Mouse (Mus musculus) embryonic fibroblast, embryonic 13.5 days (primary cell): Measurements from ENCODE around the gene Brwd1. TPM values are rescaled to one million over a fixed set of nuclear protein-coding genes. Genes with fewer than 3 reads are reported as not detected.

Source experiments
- H3K27ac ChIP-seq: 2 replicates; pipeline ENCODE4 v1.5.1; 2012; ENCODE audit warnings: low read length, control low read depth, inconsistent platforms; ENCODE audit not compliant: insufficient read depth
- H3K4me1 ChIP-seq: 2 replicates; pipeline ENCODE4 v1.6.1; 2011; ENCODE audit warnings: low read length; ENCODE audit not compliant: control insufficient read depth, insufficient read depth
- H3K4me3 ChIP-seq: 2 replicates; pipeline ENCODE4 v1.5.1; 2011; ENCODE audit warnings: mild to moderate bottlenecking, control low read depth, low read length; ENCODE audit not compliant: insufficient read depth
- CTCF ChIP-seq: IDR thresholded peaks from 2 replicates; pipeline ENCODE4 v1.5.1; 2011; ENCODE audit warnings: mild to moderate bottlenecking, control low read depth, low read length, moderate library complexity, borderline replicate concordance; ENCODE audit not compliant: insufficient read depth
- POLR2A ChIP-seq: IDR thresholded peaks from 2 replicates; pipeline ENCODE4 v1.6.1; 2011; ENCODE audit warnings: low read depth, mild to moderate bottlenecking, control low read depth, low read length, moderate library complexity
- polyA plus RNA-seq: library from polyadenylated mRNA; stranded (reverse); fragments of >200 nt; gene quantifications from 2 replicates; pipeline ENCODE4 v1.2.4, GENCODE M21; 2011; ENCODE audit warnings: low read depth; ENCODE audit not compliant: missing spikeins, insufficient read length

Gene Brwd1
- polyA plus RNA-seq, result 79.1 and 122 TPM in 2 replicates

DNA sequence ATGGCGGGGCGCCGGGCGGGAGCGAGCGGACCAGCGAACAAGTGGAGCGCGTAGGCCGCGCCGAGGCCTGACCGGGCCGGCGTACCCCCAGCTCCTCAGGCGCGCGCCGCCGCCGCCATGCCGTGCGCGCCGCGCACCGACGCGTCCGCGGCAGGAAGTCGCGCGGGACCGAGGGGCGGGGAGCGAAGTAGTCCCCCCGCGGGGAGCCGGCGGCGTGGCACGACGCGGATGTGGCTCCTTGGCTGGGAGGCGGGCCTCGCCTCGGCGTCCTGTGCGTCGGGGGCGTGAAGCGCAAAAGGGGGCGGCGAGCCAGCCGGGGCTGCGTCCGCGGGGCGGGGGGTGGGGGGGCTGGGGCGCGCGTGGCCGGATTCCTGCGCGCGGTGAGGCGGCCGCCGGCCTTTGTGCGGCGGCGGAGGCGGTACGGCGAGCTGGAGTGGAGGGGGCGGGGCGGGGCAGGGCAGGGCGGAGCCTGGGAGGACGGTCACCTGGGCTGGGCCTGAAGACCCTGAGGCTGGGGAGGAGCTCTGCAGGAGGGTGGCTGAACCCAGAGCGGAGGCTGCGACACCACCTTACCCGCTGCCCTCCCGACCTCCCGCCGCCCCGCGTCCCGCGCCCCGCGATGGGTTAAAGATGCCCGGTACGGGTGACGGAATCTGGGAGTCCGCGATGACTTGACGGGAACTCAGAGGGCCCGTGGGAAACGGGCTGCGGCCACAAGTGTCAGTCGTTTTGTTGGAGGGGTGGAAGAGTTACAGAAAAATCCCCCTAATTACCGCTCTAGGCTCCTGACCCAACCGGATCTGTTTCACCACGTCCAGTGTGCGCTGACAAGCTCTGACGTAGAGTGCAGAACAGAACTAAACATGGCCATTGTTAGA, at the start of gene Brwd1:
Gene Brwd1, minus strand, starts transcription at position 226 of the 878 bp plus-strand sequence.
- no peak for TF ChIP-seq CTCF
- peak; percentile 75 for TF ChIP-seq POLR2A
- peak within 1 kb of the TSS; percentile 97 for H3K27ac ChIP-seq
- H3K4me1 ChIP-seq, result 0 out of 2 replicates have a peak, but pooled peaks cover 2% of the 10 kb centered on the region
- H3K4me3 ChIP-seq, result peak within 1 kb of the TSS; percentile 80

DNA sequence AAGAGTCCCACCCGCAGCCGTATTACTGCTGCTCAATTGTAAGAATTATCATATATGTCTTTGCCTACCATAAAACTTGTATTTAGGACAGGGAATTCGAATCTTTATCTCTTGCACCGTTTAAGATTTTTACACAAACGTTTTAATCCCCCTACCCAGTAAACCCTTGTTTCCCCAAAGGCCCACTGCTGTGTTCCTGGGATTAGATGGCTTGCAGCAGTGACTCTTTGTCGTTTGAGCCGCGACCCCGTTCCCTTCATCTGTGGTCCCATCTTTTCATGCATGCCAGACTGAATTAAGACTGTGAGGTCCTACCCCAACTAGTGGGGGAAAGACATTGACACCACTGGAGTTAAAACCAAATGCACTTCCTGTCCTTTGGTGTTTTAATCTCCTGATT, 46.1 kb upstream of the Brwd1 start:
- H3K4me1 ChIP-seq, result peaks cover 8% of the 10 kb centered on the region; the same call in 1 of the 2 replicates
- peak overlapping the region; percentile 38; the same call in 1 of the 2 replicates for H3K27ac ChIP-seq
- TF ChIP-seq CTCF (no peak), POLR2A (no peak)
- peak overlapping the region; percentile 51 for H3K4me3 ChIP-seq

DNA sequence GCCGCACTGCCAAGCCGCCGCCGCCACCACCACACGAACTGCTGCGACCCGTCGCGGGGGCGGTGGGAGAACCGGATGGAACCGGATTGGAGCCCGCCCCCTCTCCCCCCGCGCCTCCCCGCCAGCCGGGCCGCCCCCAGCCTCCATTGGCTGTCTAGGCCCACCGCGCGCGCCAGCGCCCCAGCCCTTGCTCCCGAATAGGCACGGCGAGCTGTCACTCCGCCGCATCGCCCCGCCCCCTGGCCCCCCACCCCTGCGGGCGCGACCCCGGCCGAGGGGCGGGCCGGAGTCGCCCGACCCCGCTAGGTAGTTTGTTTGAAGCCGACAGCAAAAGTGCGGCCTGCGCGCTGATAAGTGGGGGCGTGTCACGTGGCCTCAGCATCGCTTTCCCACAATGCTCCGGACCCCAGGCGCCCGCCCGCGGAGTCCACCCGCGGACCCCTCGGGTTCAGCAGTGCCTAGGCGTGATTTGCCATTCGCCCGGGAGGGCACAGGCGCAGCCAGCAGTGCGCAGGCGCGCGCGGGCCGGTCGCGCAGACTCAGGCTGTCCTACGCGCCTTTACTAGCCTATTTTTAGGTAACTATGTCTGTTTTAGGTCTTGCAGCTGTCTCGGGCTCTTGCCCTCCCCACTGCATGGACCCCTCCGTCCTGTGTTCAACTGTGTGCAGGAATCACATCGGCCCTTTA, 45.5 kb upstream of the Brwd1 start, which contains the start of gene Hmgn1:
Gene Hmgn1, minus strand, starts transcription at position 73 of the 688 bp plus-strand sequence.
- Histone ChIP-seq H3K27ac (peak within 1 kb of the TSS; percentile 81), H3K4me3 (peak within 1 kb of the TSS; percentile 90), H3K4me1 (peaks cover 8% of the 10 kb centered on the region; the same call in 1 of the 2 replicates)
- peak; percentile 96 for TF ChIP-seq POLR2A
- no peak for TF ChIP-seq CTCF

DNA sequence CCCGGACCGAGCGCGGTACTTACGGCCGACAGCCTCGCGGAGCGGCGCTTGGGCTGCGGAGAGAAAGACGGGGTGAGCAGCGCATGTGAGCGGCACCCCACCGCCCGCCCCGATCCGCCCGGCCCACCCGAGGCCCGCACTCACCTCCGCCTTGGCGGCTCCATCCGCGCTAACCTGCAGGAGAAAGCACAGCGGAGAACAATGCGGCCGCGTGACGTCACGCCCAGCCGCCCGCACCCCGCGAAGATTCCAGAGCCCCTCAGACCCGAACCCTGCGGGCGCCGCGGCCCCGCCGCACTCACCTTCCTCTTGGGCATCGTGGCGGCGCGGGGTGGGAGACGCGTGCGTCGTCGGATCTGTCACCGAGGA, 44.9 kb upstream of the Brwd1 start:
- TF ChIP-seq POLR2A (no peak; the same call in 1 of the 2 replicates), CTCF (no peak)
- Histone ChIP-seq H3K4me3 (peak overlapping the region; percentile 90), H3K4me1 (peaks cover 8% of the 10 kb centered on the region; the same call in 1 of the 2 replicates), H3K27ac (peak overlapping the region; percentile 81)

DNA sequence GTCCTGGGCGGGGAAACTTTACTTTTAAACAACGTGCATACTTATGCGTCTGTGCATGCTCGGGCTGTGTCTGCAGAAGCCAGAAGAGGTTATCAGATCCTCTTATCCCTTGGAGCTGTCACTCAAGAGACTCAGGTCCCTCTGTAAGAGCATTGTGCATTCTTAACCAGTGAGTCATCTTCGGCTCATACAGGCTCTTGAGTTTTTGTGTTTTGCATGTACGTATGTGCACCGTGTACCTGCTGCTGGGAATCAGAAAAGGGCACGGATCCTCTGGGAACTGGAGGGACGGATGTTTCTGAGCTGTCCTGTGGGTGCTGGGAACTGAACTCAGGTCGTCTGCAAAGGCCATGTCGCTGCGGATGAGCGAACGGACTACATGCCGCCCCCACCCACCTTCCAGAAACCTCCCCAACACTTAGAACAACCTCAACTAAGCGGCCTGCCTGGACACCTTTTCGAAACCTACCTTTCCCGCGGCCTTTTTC, 44.4 kb upstream of the Brwd1 start:
- TF ChIP-seq CTCF (no peak), POLR2A (no peak)
- peak overlapping the region; percentile 81 for H3K27ac ChIP-seq
- peak overlapping the region; percentile 90 for H3K4me3 ChIP-seq
- H3K4me1 ChIP-seq, result peaks cover 8% of the 10 kb centered on the region; the same call in 1 of the 2 replicates

DNA sequence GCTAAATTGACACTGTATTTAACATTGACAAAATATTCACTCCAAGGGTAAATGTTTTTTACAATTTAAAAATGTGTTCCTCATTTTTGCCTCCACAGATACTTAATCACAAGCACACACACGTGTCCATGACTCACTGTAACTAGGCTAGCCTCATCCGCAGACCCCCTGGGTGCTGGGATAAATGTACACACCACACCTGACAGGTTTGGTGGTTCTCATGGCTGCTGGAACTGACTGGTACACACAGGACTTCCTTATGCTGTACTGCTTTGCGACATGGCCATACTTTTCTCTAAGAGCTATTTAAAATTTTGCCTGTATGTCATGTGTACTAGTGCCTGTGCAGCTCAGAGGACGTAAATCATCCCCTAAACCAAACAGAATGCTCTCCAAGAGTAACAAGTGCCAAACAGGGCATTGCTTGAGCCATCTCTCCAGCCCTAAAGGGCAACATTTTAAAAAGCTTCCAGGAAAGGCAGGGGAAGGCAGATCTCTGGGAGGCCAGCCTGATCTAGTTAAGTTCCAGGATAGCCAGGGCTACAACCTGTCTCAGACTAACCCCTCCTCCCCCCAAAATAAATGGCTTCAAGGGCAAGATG, 37.8 kb upstream of the Brwd1 start:
- H3K4me1 ChIP-seq, result no peaks in the 10 kb centered on the region
- H3K27ac ChIP-seq, result no peak overlapping the region
- no peak overlapping the region for H3K4me3 ChIP-seq
- TF ChIP-seq CTCF (no peak), POLR2A (no peak; the same call in 1 of the 2 replicates)

DNA sequence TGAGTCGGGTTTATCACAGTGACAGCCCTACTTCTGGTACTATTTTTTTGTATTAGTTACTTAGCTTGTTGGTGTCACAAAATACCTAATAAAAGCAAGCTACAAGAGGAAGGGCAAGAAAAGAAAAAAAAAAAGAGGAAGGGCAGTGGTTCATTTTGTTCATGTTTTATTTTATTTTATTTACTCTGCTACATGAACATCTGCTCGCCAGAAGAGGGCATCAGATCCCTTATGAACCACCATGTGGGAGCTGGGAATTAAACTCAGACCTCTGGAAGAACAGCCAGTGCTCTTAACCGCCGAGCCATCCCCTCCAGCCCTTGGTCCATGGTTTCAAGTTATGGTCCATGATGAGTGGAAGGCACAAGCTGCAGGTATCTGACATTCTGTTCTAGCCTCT, 32.4 kb upstream of the Brwd1 start:
- Histone ChIP-seq H3K4me3 (no peak overlapping the region), H3K4me1 (no peaks in the 10 kb centered on the region)
- no peak for TF ChIP-seq POLR2A
- TF ChIP-seq CTCF, result no peak

DNA sequence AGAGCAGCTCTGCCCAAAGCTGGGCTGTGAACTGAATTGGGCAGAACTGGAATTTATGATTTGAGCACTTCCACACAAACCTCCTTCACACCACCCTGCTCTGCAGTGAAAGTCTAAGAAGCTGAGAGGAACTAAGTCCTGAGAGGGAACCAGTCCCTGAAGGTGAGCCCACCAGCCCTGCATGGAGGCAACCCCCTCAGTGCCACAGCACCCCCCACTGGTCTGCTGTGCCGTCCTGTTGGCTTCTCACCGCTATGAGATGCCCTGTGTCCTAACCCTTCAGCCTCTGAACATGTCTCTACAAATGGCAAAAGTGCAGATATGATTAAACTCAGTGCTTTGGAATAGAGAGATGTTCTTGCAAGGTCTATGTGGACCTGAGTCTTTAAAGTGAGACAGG, 30.4 kb upstream of the Brwd1 start:
- no peak for TF ChIP-seq POLR2A
- no peak for TF ChIP-seq CTCF
- no peaks in the 10 kb centered on the region for H3K4me1 ChIP-seq
- H3K4me3 ChIP-seq, result no peak overlapping the region
- H3K27ac ChIP-seq, result no peak overlapping the region

More for the DNA sequence above, 32.4 kb upstream of the Brwd1 start:
- H3K27ac ChIP-seq, result peak overlapping the region; percentile 62

DNA sequence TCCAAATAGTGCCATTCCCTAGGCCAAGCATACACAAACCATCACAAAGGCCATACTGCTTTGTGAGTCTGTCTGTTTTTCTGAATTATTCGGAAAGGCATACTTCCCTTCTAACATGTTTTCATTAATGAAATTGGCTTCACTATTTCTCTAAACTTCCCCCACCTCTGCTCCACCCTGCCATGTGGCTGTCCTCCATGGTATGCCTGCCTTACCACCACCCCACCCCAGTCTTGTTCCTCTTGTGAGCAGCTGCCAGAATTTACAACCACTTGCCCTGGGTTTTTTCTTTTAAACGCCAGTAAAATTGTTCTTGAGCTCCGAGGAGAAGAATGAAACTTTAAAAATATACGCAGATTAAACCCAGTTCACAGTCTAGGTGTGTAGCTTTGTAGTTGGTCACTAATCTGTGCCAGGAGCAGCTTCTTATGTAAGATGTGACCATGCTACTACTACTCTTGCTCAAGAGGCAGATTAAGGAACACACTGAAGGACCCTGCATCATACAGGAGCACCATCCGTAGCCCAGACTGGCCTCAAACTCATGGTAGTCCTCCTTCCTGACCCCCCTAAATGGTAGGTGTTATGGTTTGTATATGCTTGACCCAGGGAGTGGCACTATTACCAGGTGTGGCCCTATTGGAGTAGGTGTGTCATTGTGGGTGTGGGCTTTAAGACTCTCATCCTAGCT, 28.5 kb upstream of the Brwd1 start:
- H3K27ac ChIP-seq, result no peak overlapping the region
- no peaks in the 10 kb centered on the region for H3K4me1 ChIP-seq
- H3K4me3 ChIP-seq, result no peak overlapping the region
- TF ChIP-seq POLR2A (no peak), CTCF (no peak)
